Mouse (Mus musculus) frontal cortex, adult 2 months (tissue): ENCODE data around the gene Mctp2. TPM values are rescaled to one million over a fixed set of nuclear protein-coding genes. Genes with fewer than 3 reads are reported as not detected.
A peak's percentile ranks its signal among the peaks of the same experiment; 100 is the strongest.

ENCODE experiments used
- DNase-seq, 2 experiments: peaks; one replicate each; pipeline ENCODE4 v3.0.0; 2022; ENCODE audit warnings: low spot score in 1 of 2; ENCODE audit errors: extremely low spot score in 1 of 2
- polyA plus RNA-seq: library from polyadenylated mRNA; depleted of rRNA; stranded (reverse); fragments of >200 nt; gene quantifications from 2 replicates; pipeline ENCODE4 v1.2.3, GENCODE M21; 2012

Mctp2 gene
- polyA plus RNA-seq, 1 experiment, result 1.1 TPM

DNA sequence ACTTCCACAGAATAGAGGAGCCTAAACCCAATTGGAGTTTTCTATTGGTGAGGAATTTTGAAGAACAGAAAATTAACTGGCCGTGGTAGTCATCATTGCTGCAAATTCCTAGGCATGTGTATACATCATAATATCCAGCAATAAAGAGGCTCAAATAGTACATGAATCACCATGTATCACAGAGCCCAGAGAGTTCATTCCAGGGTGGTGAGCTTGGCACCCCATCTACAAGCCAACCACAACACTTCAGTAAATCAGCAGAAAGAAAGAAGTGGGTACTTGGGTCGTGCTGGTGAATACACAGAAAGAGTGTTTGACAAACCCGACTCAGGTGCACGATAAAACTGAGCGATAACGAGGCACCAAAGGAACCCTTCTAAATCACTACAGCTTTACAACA is 207.8 kb downstream of the Mctp2 start:
- no peak for DNase-seq

GRCm38 (mm10) chr7:72096973-72097372 is 209.4 kb downstream of the Mctp2 start:
- DNase-seq, result no peak

GRCm38 (mm10) chr7:72096433-72096832 is 210.0 kb downstream of the Mctp2 start:
- no peak for DNase-seq

- no peak for DNase-seq
Measured at GRCm38 (mm10) chr7:72089463-72090175, 216.8 kb downstream of the Mctp2 start.

DNA sequence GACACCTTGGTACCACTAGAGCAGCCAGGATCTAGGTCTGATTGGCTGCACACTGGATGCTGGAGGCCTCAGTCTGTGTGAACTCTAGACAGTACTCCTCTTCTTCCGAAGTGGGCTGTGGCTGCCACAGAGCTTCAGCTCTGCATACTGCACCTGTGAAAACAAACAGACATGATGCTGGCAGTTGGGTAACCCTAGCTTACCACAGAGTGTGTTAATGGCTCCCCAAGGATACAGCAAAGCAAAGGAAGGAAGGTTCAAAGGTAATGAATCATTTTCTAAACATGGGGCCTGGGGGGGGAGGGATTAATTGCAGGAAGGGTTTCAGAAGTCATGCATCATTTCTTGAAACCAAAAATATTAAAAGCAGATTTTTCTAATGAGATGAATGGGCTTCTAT is 225.7 kb downstream of the Mctp2 start:
- DNase-seq, result no peak

GRCm38 (mm10) chr7:72078896-72079295 is 227.5 kb downstream of the Mctp2 start:
- DNase-seq, result no peak

DNA sequence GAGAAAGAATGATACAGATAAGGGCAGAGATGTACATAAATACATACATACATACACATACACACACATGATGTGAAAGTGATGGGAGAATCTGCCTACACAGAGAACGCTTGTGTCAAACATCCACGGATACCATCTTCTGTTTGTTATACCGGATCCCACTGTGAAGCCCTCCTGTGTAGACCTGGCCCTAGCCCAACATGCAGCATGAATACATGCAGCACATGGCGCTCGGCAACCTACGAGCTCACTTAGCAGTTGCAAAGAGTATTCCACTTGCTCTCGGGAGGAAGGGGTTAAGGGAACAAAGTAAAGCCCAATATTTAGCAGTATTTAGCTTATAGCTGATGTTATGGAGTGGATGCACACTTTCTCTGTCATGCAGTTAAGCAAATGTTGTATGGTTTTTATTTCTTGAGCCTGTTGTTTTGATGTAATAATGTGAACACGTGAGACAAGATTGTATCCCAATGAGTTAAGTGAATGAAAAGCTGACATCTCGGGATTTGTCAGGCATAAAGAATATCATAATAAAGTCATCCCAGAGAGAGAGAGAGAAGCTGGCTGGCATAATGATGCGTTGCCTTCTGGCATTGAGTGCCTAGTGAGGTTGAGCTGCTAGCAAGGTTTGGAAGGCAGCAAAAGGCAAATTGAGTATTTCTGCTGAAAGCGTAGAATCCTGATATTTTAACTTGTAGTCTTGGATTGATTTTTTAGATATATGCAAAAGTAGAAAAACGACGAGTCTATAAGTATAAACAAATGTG is 234.8 kb downstream of the Mctp2 start:
- DNase-seq, result no peak

DNA sequence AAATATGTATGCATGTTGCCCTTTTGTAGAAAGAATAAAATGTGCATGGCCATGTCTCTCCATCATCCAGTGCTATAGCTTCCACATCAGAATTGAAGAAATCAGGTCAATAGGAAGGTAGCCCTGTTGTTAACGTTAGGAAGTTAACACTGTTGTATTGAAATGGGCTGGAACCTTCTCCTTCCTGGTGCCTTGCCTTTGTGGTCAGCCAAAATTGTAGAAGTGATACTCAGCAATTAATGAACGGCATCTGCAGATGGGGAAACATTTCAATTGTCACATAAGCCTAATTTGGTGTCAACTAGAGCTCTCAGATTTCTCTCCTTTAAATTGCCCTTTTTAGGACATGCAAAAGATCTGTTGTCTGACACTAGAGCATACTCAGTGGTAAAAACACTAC is 238.0 kb downstream of the Mctp2 start:
- no peak for DNase-seq

DNA sequence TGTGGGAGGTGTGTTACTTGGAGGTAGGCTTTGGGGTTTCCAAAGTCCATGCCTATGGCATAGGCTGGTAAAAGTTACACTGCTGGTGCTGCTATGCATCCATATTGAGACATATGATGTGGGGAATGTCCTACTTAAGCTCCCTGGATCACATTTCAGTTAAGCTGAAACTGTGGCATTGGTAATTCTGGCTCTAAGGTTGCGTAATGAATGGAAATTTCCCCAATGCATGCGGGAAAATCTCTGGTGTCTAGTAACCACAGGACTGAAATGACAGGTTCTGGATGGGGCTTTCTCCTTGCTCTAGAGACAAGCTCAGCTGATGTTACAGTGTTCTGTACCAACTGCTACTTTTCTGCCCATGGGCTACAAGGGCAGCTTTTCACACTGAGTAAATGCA is 240.1 kb downstream of the Mctp2 start:
- no peak for DNase-seq

- peak in 1 of 2 experiments; percentile 7 for DNase-seq
Measured at GRCm38 (mm10) chr7:72051759-72052158, 254.6 kb downstream of the Mctp2 start.

GRCm38 (mm10) chr7:72047588-72048585 is 258.5 kb downstream of the Mctp2 start:
- peak; percentile 17 to 32 for DNase-seq
